In genomic region chr9:13430302-13430701, GRCm38 (mm10) we compare ENCODE assay signal across 13 mouse cellular contexts. TPM values are rescaled to one million over a fixed set of nuclear protein-coding genes. Genes with fewer than 3 reads are reported as not detected.
DNase-seq lines count a peak whose midpoint lies in the region; ATAC-seq and TF ChIP-seq lines count a peak whose summit lies in the region.
"Had no signal": no experiment of that assay in that cellular context is flagged by ENCODE, and none has a peak within 500 bp of the region (broad histone marks: within the 10 kb centered on the region; RNA-seq: fewer than 3 reads in every experiment).

No protein-coding gene starts in this region.

- WGBS in heart, adult 2 months = 26% methylated on average over 6 of the region's 6 CpGs
- 51% methylated on average over 6 of the region's 6 CpGs for WGBS in intestine, embryonic 14.5 days

- peak; percentile 25 for ATAC-seq in CD4-positive, CD25-positive, alpha-beta regulatory T cell, adult 4 months
- peak; percentile 38; the same call in 1 of the 2 replicates for ATAC-seq in intestine, embryonic 14.5 days (replicated peaks; ENCODE audit: low FRiP score, low TSS enrichment, low read depth)
- ATAC-seq: forebrain, embryonic 14.5 days had no signal

- H3K9ac ChIP-seq in heart, adult 2 months (ENCODE audit: low read depth, low read length) = no peak overlapping the region
- no peak overlapping the region for H3K9ac ChIP-seq in intestine, embryonic 14.5 days (ENCODE audit: low read length)
- H3K9ac ChIP-seq: liver, embryonic 15.5 days had no signal

- DNase-seq in heart, adult 2 months = peak in 1 of 2 experiments; percentile 42
- no peak for DNase-seq in intestine, embryonic 14.5 days (ENCODE audit: low spot score)
- DNase-seq in lung, postnatal 10 days = peak; percentile 39
- no peak for DNase-seq in spleen, postnatal 36 days (ENCODE audit: low spot score in 2 of 2)
- no peak for DNase-seq in frontal cortex, postnatal 25 days (ENCODE audit: low spot score in 2 of 2)
- no peak for DNase-seq in layer of hippocampus, postnatal 14 days (ENCODE audit: low spot score in 2 of 2)
- DNase-seq: kidney, adult 9 months had no signal

- no peaks in the 10 kb centered on the region for H3K9me3 ChIP-seq in intestine, embryonic 14.5 days (ENCODE audit: control insufficient read depth, low read length)
- H3K9me3 ChIP-seq: liver, embryonic 15.5 days had no signal

- H3K4me2 ChIP-seq in intestine, embryonic 14.5 days (ENCODE audit: low read length) = no peak overlapping the region
- H3K4me2 ChIP-seq: liver, embryonic 15.5 days had no signal

- H3K79me2 ChIP-seq in heart, adult 2 months (replicated peaks; ENCODE audit: control insufficient read depth, insufficient read depth, low read length) = no peaks in the 10 kb centered on the region; the same call in 1 of the 2 replicates

- no peak for TF ChIP-seq POLR2A in heart, adult 2 months (IDR thresholded peaks at IDR 0.05; ENCODE audit: insufficient read depth, low read depth, low read length)

- intact Hi-C loops in heart, adult 2 months (cut with DNase I) = no loop called here

- H3K4me3 ChIP-seq in heart, adult 2 months = no peak overlapping the region
- H3K4me3 ChIP-seq in intestine, embryonic 14.5 days (ENCODE audit: low read depth, low read length) = no peak overlapping the region
- H3K4me3 ChIP-seq: liver, embryonic 15.5 days had no signal

- H3K4me1 ChIP-seq in heart, adult 2 months (ENCODE audit: control insufficient read depth, insufficient read depth, low read length) = peaks cover 19% of the 10 kb centered on the region
- peaks cover 12% of the 10 kb centered on the region for H3K4me1 ChIP-seq in intestine, embryonic 14.5 days (replicated peaks; ENCODE audit: control insufficient read depth, insufficient read depth, low read length)
- H3K4me1 ChIP-seq: liver, embryonic 15.5 days had no signal

- H3K27ac ChIP-seq in heart, adult 2 months = peak overlapping the region; percentile 40
- H3K27ac ChIP-seq in intestine, embryonic 14.5 days (ENCODE audit: low read depth) = no peak overlapping the region
- H3K27ac ChIP-seq: liver, embryonic 15.5 days had no signal

- TF ChIP-seq CTCF in heart, adult 2 months (IDR thresholded peaks at IDR 0.05) = no peak

- H3K36me3 ChIP-seq in heart, adult 2 months (ENCODE audit: control insufficient read depth, insufficient read depth, low read length) = peaks cover 17% of the 10 kb centered on the region
- H3K36me3 ChIP-seq in intestine, embryonic 14.5 days (ENCODE audit: control insufficient read depth, insufficient read depth, low read length) = no peaks in the 10 kb centered on the region
- H3K36me3 ChIP-seq: liver, embryonic 15.5 days had no signal

- TF ChIP-seq EP300 in heart, adult 2 months (IDR thresholded peaks at IDR 0.05; ENCODE audit: insufficient read depth, low read depth, low read length) = no peak

- no peaks in the 10 kb centered on the region for H3K27me3 ChIP-seq in heart, adult 2 months (ENCODE audit: control insufficient read depth, insufficient read depth, low read length)
- H3K27me3 ChIP-seq in intestine, embryonic 14.5 days (replicated peaks; ENCODE audit: control insufficient read depth, insufficient read depth, low read length) = no peaks in the 10 kb centered on the region
- H3K27me3 ChIP-seq: liver, embryonic 15.5 days had no signal

RNA-seq across cellular contexts. Expression of gene Gm17571, which starts 16.3 kb away (rescaled TPM):
- not detected for polyA plus RNA-seq in CD4-positive, CD25-positive, alpha-beta regulatory T cell, adult 4 months (2017; shearing (Covaris generic))
- total RNA-seq in heart, adult 2 months (2021) = not detected
- polyA plus RNA-seq in heart, adult 2 months (2012; rRNA removed) = not detected in 2 replicates
- not detected in 2 replicates for polyA plus RNA-seq in intestine, embryonic 14.5 days (2014; fragmentation: Nextera tagmentation; extraction: Ambion mirVana)
- not detected for total RNA-seq in layer of hippocampus, postnatal 14 days (2021)
- total RNA-seq: left cerebral cortex, adult 8-10 months had no signal
- polyA plus RNA-seq: forebrain, embryonic 14.5 days; gonadal fat pad, adult 2 months; liver, embryonic 15.5 days; stomach, embryonic 14.5 days had no signal
